Mouse (Mus musculus) midbrain, postnatal 0 days (tissue): ENCODE data around the gene Myo9b. TPM values are rescaled to one million over a fixed set of nuclear protein-coding genes. Genes with fewer than 3 reads are reported as not detected.
"Not testable (repeated sequence)": the region's sequence is repeated elsewhere in the genome, so short reads cannot be mapped to it uniquely, and the experiment has no call there.

Source experiments
- ATAC-seq: fragments of 200-750 bp; cut with Nextera tagmentation; 2 replicates; pipeline ENCODE4 v1.8.0; 2017; ENCODE audit warnings: moderate number of reproducible peaks, mild to moderate bottlenecking, moderate TSS enrichment, moderate library complexity; ENCODE audit not compliant: low FRiP score
- DNase-seq: peaks from one replicate; pipeline ENCODE4 v3.0.0-alpha.2; 2015; ENCODE audit warnings: low spot score
- H3K27ac ChIP-seq: fragments of 300-500 bp; sonication (generic); 2 replicates; pipeline ENCODE4 v1.5.1; 2014; ENCODE audit warnings: low read depth, mild to moderate bottlenecking, low read length, mixed read lengths
- H3K27me3 ChIP-seq: fragments of 300-500 bp; sonication (generic); 2 replicates; pipeline ENCODE4 v1.6.1; 2014; ENCODE audit warnings: low read length, control low read depth, mixed read lengths; ENCODE audit not compliant: insufficient read depth
- H3K36me3 ChIP-seq: fragments of 300-500 bp; sonication (generic); 2 replicates; pipeline ENCODE4 v1.6.1; 2014; ENCODE audit warnings: low read length, control low read depth, mixed read lengths; ENCODE audit not compliant: insufficient read depth
- H3K4me1 ChIP-seq: fragments of 300-500 bp; sonication (generic); 2 replicates; pipeline ENCODE4 v1.6.1; 2014; ENCODE audit warnings: mild to moderate bottlenecking, control low read depth, antibody characterized with exemption, low read length, mixed read lengths; ENCODE audit not compliant: insufficient read depth
- H3K4me2 ChIP-seq: fragments of 300-500 bp; sonication (generic); 2 replicates; pipeline ENCODE4 v1.6.1; 2014; ENCODE audit warnings: low read depth, mild to moderate bottlenecking, low read length, mixed read lengths; ENCODE audit not compliant: poor library complexity, severe bottlenecking
- H3K4me3 ChIP-seq: fragments of 300-500 bp; sonication (generic); 2 replicates; pipeline ENCODE4 v1.5.1; 2014; ENCODE audit warnings: low read depth, mild to moderate bottlenecking, low read length, moderate library complexity
- H3K9ac ChIP-seq: fragments of 300-500 bp; sonication (generic); replicated peaks from 2 replicates; pipeline ENCODE4 v1.6.1; 2014; ENCODE audit warnings: mild to moderate bottlenecking, low read length, moderate library complexity, mixed read lengths; ENCODE audit not compliant: poor library complexity, severe bottlenecking
- H3K9me3 ChIP-seq: fragments of 300-500 bp; sonication (generic); 2 replicates; pipeline ENCODE4 v1.6.1; 2016; ENCODE audit warnings: low read length, control low read depth
- CTCF ChIP-seq: IDR thresholded peaks from 2 replicates; pipeline ENCODE4 v1.5.1; 2016; ENCODE audit warnings: antibody characterized with exemption, mild to moderate bottlenecking
- WGBS: fragments of 180-500 bp; shearing (Covaris S2); extraction: QIAGEN DNeasy Blood & Tissue Kit; methylation state at CpG from one replicate; pipeline ENCODE4 v1.1.7; 2014; 5-methylcytosine and 5-hydroxymethylcytosine counted together
- polyA plus RNA-seq: library from polyadenylated mRNA; unstranded; fragments of >200 nt; fragmentation: Nextera tagmentation; extraction: Ambion mirVana; gene quantifications from 2 replicates; pipeline ENCODE4 v1.2.1, GENCODE M21; 2015
- total RNA-seq: library from RNA; depleted of rRNA; stranded (reverse); fragments of >200 nt; gene quantifications from 2 replicates; pipeline ENCODE4 v1.2.3, GENCODE M21; 2014

Gene Myo9b
- total and polyA plus RNA-seq, 2 experiments from 2014 or later = 7.6 to 32.3 TPM

- ATAC-seq = 0 out of 2 replicates have a peak, but pooled peaks have one; percentile 11
- no peak overlapping the region for H3K4me2 ChIP-seq
- no peaks in the 10 kb centered on the region for H3K27me3 ChIP-seq
- H3K9ac ChIP-seq = no peak overlapping the region
- WGBS = 90% methylated on average over 5 of the region's 5 CpGs
- H3K27ac ChIP-seq = no peak overlapping the region
- no peaks in the 10 kb centered on the region for H3K9me3 ChIP-seq
- H3K4me1 ChIP-seq = no peaks in the 10 kb centered on the region
- no peak overlapping the region for H3K4me3 ChIP-seq
- no peak for TF ChIP-seq CTCF
- no peak for DNase-seq
- peaks cover 6% of the 10 kb centered on the region; the same call in 1 of the 2 replicates for H3K36me3 ChIP-seq
These were observed 43.5 kb downstream of the Myo9b start for GRCm38 (mm10) chr8:71315972-71316371.

GRCm38 (mm10) chr8:71316486-71317031 lies 44.0 kb downstream of the Myo9b start:
- Histone ChIP-seq H3K4me3 (no peak overlapping the region), H3K27ac (no peak overlapping the region), H3K27me3 (no peaks in the 10 kb centered on the region), H3K4me1 (no peaks in the 10 kb centered on the region), H3K36me3 (peaks cover 6% of the 10 kb centered on the region; the same call in 1 of the 2 replicates), H3K9ac (no peak overlapping the region), H3K9me3 (no peaks in the 10 kb centered on the region), H3K4me2 (no peak overlapping the region)
- DNase-seq (no peak), ATAC-seq (no peak)
- no peak for TF ChIP-seq CTCF

- not testable (repeated sequence) for DNase-seq, H3K9me3 ChIP-seq, H3K4me2 ChIP-seq, H3K27me3 ChIP-seq, ATAC-seq, H3K27ac ChIP-seq, H3K9ac ChIP-seq, H3K4me3 ChIP-seq, H3K4me1 ChIP-seq
- peaks cover 22% of the 10 kb centered on the region for H3K36me3 ChIP-seq
- 77% methylated on average over 5 of the region's 5 CpGs for WGBS
These were observed 46.1 kb downstream of the Myo9b start for GRCm38 (mm10) chr8:71318610-71319009.

- not testable (repeated sequence) for H3K4me3 ChIP-seq, H3K4me1 ChIP-seq, H3K4me2 ChIP-seq, ATAC-seq, DNase-seq, H3K27ac ChIP-seq, H3K9ac ChIP-seq, H3K27me3 ChIP-seq, H3K9me3 ChIP-seq
- H3K36me3 ChIP-seq = peaks cover 33% of the 10 kb centered on the region
- WGBS = 86% methylated on average over 2 of the region's 2 CpGs
These were observed 47.2 kb downstream of the Myo9b start for GRCm38 (mm10) chr8:71319760-71320159.

- H3K36me3 ChIP-seq = peaks cover 42% of the 10 kb centered on the region
- TF ChIP-seq CTCF = no peak
- DNase-seq (no peak), ATAC-seq (no peak)
- no peak overlapping the region for H3K4me2 ChIP-seq
- no peak overlapping the region for H3K27ac ChIP-seq
- H3K9me3 ChIP-seq = no peaks in the 10 kb centered on the region
- no peaks in the 10 kb centered on the region for H3K27me3 ChIP-seq
- WGBS = 94% methylated on average over 3 of the region's 3 CpGs
- no peak overlapping the region for H3K4me3 ChIP-seq
- no peak overlapping the region for H3K9ac ChIP-seq
- H3K4me1 ChIP-seq = no peaks in the 10 kb centered on the region
These were observed 50.4 kb downstream of the Myo9b start for GRCm38 (mm10) chr8:71322939-71323338.

- H3K4me3 ChIP-seq = no peak overlapping the region
- no peaks in the 10 kb centered on the region for H3K27me3 ChIP-seq
- H3K9me3 ChIP-seq = no peaks in the 10 kb centered on the region
- ATAC-seq (no peak), DNase-seq (peak; percentile 14)
- no peaks in the 10 kb centered on the region for H3K4me1 ChIP-seq
- 95% methylated on average over 1 of the region's 1 CpGs for WGBS
- peaks cover 58% of the 10 kb centered on the region for H3K36me3 ChIP-seq
- no peak overlapping the region for H3K4me2 ChIP-seq
- peak; percentile 59 for TF ChIP-seq CTCF
- H3K27ac ChIP-seq = no peak overlapping the region
- no peak overlapping the region for H3K9ac ChIP-seq
These were observed 52.3 kb downstream of the Myo9b start for GRCm38 (mm10) chr8:71324848-71325247.

- ATAC-seq, H3K27ac ChIP-seq, H3K4me2 ChIP-seq, H3K9me3 ChIP-seq, H3K9ac ChIP-seq, H3K4me3 ChIP-seq, DNase-seq, H3K27me3 ChIP-seq, H3K4me1 ChIP-seq: not testable (repeated sequence)
- WGBS = 93% methylated on average over 6 of the region's 6 CpGs
- peaks cover 42% of the 10 kb centered on the region for H3K36me3 ChIP-seq
These were observed 65.3 kb downstream of the Myo9b start for GRCm38 (mm10) chr8:71337834-71338233.
